Mouse (Mus musculus) limb, embryonic 15.5 days (tissue): ENCODE results near the gene Dnal1. TPM values are rescaled to one million over a fixed set of nuclear protein-coding genes. Genes with fewer than 3 reads are reported as not detected.
"Not testable (repeated sequence)": the region's sequence is repeated elsewhere in the genome, so short reads cannot be mapped to it uniquely, and the experiment has no call there.

Experiments
- ATAC-seq: fragments of 200-750 bp; cut with Nextera tagmentation; 2 replicates; pipeline ENCODE4 v1.8.0; 2017; ENCODE audit warnings: low read depth, moderate TSS enrichment; ENCODE audit not compliant: insufficient number of reproducible peaks, low FRiP score, low TSS enrichment
- H3K27ac ChIP-seq: fragments of 300-500 bp; sonication (generic); 2 replicates; pipeline ENCODE4 v1.5.1; 2015; ENCODE audit warnings: moderate library complexity, mild to moderate bottlenecking, inconsistent platforms
- H3K27me3 ChIP-seq: fragments of 300-500 bp; sonication (generic); 2 replicates; pipeline ENCODE4 v1.6.1; 2015; ENCODE audit warnings: inconsistent platforms
- H3K36me3 ChIP-seq: fragments of 300-500 bp; sonication (generic); 2 replicates; pipeline ENCODE4 v1.6.1; 2015; ENCODE audit warnings: inconsistent platforms
- H3K4me1 ChIP-seq: fragments of 300-500 bp; sonication (generic); 2 replicates; pipeline ENCODE4 v1.6.1; 2015; ENCODE audit warnings: inconsistent platforms
- H3K4me2 ChIP-seq: fragments of 300-500 bp; sonication (generic); 2 replicates; pipeline ENCODE4 v1.6.1; 2015; ENCODE audit warnings: mild to moderate bottlenecking, inconsistent platforms
- H3K4me3 ChIP-seq: fragments of 300-500 bp; sonication (generic); 2 replicates; pipeline ENCODE4 v1.5.1; 2015; ENCODE audit warnings: mild to moderate bottlenecking, inconsistent platforms
- H3K9ac ChIP-seq: fragments of 300-500 bp; sonication (generic); 2 replicates; pipeline ENCODE4 v1.6.1; 2015; ENCODE audit warnings: inconsistent platforms
- H3K9me3 ChIP-seq: fragments of 300-500 bp; sonication (generic); 2 replicates; pipeline ENCODE4 v1.6.1; 2016; ENCODE audit warnings: inconsistent platforms
- WGBS: fragments of 180-500 bp; shearing (Covaris S2); methylation state at CpG from one replicate; pipeline ENCODE4 v1.1.7; 2015; 5-methylcytosine and 5-hydroxymethylcytosine counted together
- polyA plus RNA-seq: library from polyadenylated mRNA; unstranded; fragments of >200 nt; fragmentation: Nextera tagmentation; extraction: Ambion mirVana; gene quantifications from 2 replicates; pipeline ENCODE4 v1.2.1, GENCODE M21; 2015

Gene Dnal1
- 5.9 and 6.3 TPM in 2 replicates for polyA plus RNA-seq

DNA sequence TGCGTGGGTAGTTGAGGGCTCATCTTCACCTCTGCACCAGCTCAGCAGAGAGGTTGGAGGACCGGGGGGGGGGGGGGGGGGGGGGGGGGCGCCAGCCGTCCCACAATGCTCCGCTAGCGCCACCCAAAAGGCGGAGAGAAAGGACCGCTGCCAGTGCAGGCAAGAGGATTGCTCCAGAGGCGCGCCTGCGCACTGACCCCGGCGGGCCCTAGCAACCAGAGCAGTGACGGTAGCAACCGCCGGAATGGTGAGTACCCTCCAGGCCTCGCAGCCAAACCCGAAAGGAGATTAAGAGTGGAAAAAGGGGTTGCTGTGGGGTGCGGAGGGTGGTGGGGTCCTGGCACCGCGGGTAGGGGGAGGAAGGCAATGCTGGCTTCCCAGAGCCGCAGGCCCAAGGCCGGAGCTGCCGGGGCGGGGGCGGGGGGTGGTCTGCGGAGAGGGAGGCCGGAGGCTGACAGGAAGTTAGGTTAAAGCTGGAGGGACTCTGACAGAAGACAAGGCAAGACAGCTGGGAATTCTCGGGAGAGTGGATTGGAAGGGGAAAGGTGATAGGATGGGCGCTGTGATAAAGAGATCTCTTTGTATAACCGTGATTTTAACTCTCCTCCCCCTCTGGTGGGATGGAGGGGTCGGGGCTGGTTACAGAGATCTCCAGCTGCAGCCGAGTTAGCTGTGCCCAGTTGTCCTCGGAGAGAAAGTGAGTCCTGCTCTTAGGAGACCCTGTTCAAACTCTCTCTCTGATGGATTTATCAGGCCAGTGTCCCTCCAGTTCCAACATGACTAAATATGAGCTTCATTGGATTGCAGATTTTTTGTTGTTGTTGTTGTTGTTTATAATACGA lies at the start of gene Dnal1:
Gene Dnal1 (plus strand): TSS at position 214 of the 842 bp plus-strand sequence.
- peak; percentile 93 for ATAC-seq
- H3K4me2 ChIP-seq, result peak within 1 kb of the TSS; percentile 69
- 3% methylated on average over 29 of the region's 35 CpGs for WGBS
- no peaks in the 10 kb centered on the region for H3K27me3 ChIP-seq
- peak within 1 kb of the TSS; percentile 52; the same call in 1 of the 2 replicates for H3K9ac ChIP-seq
- H3K27ac ChIP-seq, result peak within 1 kb of the TSS; percentile 54; the same call in 1 of the 2 replicates
- peaks cover 8% of the 10 kb centered on the region; the same call in 1 of the 2 replicates for H3K4me1 ChIP-seq
- H3K36me3 ChIP-seq, result no peaks in the 10 kb centered on the region
- H3K4me3 ChIP-seq, result peak within 1 kb of the TSS; percentile 81
- H3K9me3 ChIP-seq, result no peaks in the 10 kb centered on the region

DNA sequence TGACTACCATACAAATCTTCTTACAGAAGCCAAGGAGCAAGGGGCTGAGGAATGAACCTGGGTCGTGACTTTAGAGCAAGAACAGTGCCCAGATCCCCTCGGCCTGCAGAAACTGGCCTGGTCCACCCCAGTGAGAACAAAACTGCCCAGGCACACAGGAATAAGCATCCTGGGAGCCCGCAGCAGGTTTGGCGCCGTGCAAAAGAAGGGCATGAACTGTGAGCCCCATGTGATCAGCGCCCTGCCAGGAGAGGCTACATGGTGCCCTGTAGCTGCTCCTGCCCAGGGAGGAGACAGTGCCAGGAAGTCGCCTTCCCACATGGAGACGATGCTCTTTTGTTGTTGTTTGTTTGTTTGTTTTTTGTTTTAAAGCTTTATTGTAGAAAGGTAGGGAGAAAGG lies 49.5 kb upstream of the Dnal1 start:
- no peak overlapping the region for H3K9ac ChIP-seq
- H3K27ac ChIP-seq, result no peak overlapping the region
- peaks cover 25% of the 10 kb centered on the region for H3K27me3 ChIP-seq
- ATAC-seq, result no peak
- no peak overlapping the region for H3K4me2 ChIP-seq
- H3K4me3 ChIP-seq, result no peak overlapping the region
- H3K36me3 ChIP-seq, result no peaks in the 10 kb centered on the region
- H3K4me1 ChIP-seq, result peaks cover under 1% of the 10 kb centered on the region; the same call in 1 of the 2 replicates
- WGBS, result 73% methylated on average over 8 of the region's 8 CpGs
- no peaks in the 10 kb centered on the region for H3K9me3 ChIP-seq

DNA sequence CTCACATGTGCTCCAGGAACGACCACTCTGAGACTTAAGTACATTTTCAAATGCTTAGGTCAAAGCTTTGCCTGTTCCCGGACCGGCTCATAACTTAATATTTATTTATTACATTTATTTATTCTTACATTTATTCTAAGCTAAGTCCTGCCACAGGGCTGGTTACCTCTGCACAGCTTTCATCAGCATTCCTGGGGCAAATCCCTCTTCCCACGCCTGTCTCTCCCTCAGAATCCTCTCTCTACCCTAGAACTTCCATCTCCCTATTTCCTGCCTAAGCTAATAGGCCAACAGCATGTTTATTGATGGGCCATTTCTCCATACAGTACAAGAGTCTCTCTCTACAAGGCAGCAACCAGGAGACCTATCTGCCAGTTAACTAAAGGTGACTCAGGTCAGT lies 46.4 kb upstream of the Dnal1 start:
- H3K9me3 ChIP-seq, result no peaks in the 10 kb centered on the region
- no peak overlapping the region for H3K27ac ChIP-seq
- H3K36me3 ChIP-seq, result no peaks in the 10 kb centered on the region
- 68% methylated on average over 4 of the region's 4 CpGs for WGBS
- H3K4me3 ChIP-seq, result no peak overlapping the region
- peaks cover 34% of the 10 kb centered on the region for H3K27me3 ChIP-seq
- H3K9ac ChIP-seq, result no peak overlapping the region
- peaks cover 3% of the 10 kb centered on the region; the same call in 1 of the 2 replicates for H3K4me1 ChIP-seq
- no peak overlapping the region for H3K4me2 ChIP-seq
- ATAC-seq, result no peak

- 51% methylated on average over 8 of the region's 8 CpGs for WGBS
- no peak overlapping the region for H3K4me2 ChIP-seq
- ATAC-seq, result no peak
- peaks cover 3% of the 10 kb centered on the region; the same call in 1 of the 2 replicates for H3K4me1 ChIP-seq
- peaks cover 34% of the 10 kb centered on the region for H3K27me3 ChIP-seq
- no peaks in the 10 kb centered on the region for H3K9me3 ChIP-seq
- no peak overlapping the region for H3K27ac ChIP-seq
- no peak overlapping the region for H3K4me3 ChIP-seq
- H3K36me3 ChIP-seq, result no peaks in the 10 kb centered on the region
- H3K9ac ChIP-seq, result no peak overlapping the region
These were observed 45.9 kb upstream of the Dnal1 start for GRCm38 (mm10) chr12:84068296-84068695.

- 46% methylated on average over 9 of the region's 9 CpGs for WGBS
- ATAC-seq, result no peak
- Histone ChIP-seq H3K9me3 (no peaks in the 10 kb centered on the region), H3K4me2 (peak within 1 kb of the TSS; percentile 65), H3K4me3 (peak within 1 kb of the TSS; percentile 40), H3K4me1 (peaks cover 3% of the 10 kb centered on the region; the same call in 1 of the 2 replicates), H3K9ac (no peak within 1 kb of the TSS), H3K27me3 (peaks cover 34% of the 10 kb centered on the region), H3K36me3 (no peaks in the 10 kb centered on the region), H3K27ac (no peak within 1 kb of the TSS)
These were observed 45.2 kb upstream of the Dnal1 start, which contains the start of gene Acot5 for GRCm38 (mm10) chr12:84068986-84069385. TSS of gene Acot5 (plus strand) at chr12:84069325.

DNA sequence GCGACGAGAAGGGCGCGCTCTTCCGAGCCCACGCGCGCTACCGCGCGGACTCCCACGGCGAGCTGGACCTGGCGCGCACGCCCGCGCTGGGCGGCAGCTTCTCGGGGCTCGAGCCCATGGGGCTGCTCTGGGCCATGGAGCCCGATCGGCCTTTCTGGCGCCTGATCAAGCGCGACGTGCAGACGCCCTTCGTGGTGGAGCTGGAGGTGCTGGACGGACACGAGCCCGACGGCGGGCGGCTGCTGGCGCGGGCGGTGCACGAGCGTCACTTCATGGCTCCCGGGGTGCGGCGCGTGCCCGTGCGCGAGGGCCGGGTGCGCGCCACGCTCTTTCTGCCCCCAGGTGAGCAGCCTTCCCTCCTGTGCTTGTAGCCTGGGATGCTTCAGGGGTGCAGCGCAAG lies 44.6 kb upstream of the Dnal1 start:
- H3K9ac ChIP-seq, H3K27ac ChIP-seq, ATAC-seq, H3K4me1 ChIP-seq, H3K36me3 ChIP-seq, H3K9me3 ChIP-seq: not testable (repeated sequence)
- Histone ChIP-seq H3K27me3 (peaks cover 34% of the 10 kb centered on the region), H3K4me2 (peak overlapping the region; percentile 65), H3K4me3 (peak overlapping the region; percentile 40)
- WGBS, result 2% methylated on average over 51 of the region's 52 CpGs

- no peak overlapping the region for H3K27ac ChIP-seq
- peaks cover 3% of the 10 kb centered on the region; the same call in 1 of the 2 replicates for H3K4me1 ChIP-seq
- no peaks in the 10 kb centered on the region for H3K36me3 ChIP-seq
- no peak overlapping the region for H3K9ac ChIP-seq
- no peaks in the 10 kb centered on the region for H3K9me3 ChIP-seq
- no peak for ATAC-seq
- peaks cover 31% of the 10 kb centered on the region for H3K27me3 ChIP-seq
- H3K4me3 ChIP-seq, result no peak overlapping the region
- WGBS, result 90% methylated on average over 2 of the region's 2 CpGs
- H3K4me2 ChIP-seq, result no peak overlapping the region
These were observed 42.5 kb upstream of the Dnal1 start for GRCm38 (mm10) chr12:84071696-84072095.

- Histone ChIP-seq H3K4me1 (no peaks in the 10 kb centered on the region), H3K36me3 (no peaks in the 10 kb centered on the region), H3K4me3 (no peak overlapping the region), H3K9me3 (no peaks in the 10 kb centered on the region), H3K9ac (no peak overlapping the region), H3K27me3 (no peaks in the 10 kb centered on the region), H3K27ac (no peak overlapping the region), H3K4me2 (no peak overlapping the region)
- ATAC-seq, result no peak
- 77% methylated on average over 4 of the region's 4 CpGs for WGBS
These were observed 36.7 kb upstream of the Dnal1 start for GRCm38 (mm10) chr12:84077371-84077990.

DNA sequence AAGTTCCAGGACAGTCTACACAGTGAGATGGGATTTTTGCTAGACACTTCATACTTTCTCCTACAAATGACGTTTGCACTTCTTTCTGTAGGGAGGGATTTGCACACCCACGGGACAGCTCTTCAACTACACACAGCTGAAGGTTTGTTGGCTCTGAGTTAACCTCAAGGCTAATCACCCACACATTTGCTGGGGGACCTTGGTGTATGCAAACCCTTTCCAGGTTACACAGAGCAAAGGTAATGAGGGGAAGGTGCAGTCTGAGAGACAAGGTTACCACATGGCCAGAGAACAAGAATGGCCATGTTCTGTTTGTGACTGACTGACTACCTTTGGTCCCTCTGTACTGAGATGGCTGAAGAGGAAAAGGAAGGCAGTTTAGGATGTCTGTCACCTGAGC lies 30.3 kb upstream of the Dnal1 start:
- ATAC-seq, result no peak
- H3K4me1 ChIP-seq, result no peaks in the 10 kb centered on the region
- no peaks in the 10 kb centered on the region for H3K27me3 ChIP-seq
- H3K4me3 ChIP-seq, result no peak overlapping the region
- H3K9ac ChIP-seq, result no peak overlapping the region
- no peak overlapping the region for H3K4me2 ChIP-seq
- no peaks in the 10 kb centered on the region for H3K36me3 ChIP-seq
- H3K9me3 ChIP-seq, result no peaks in the 10 kb centered on the region
- WGBS, result 69% methylated on average over 2 of the region's 2 CpGs
- no peak overlapping the region for H3K27ac ChIP-seq

DNA sequence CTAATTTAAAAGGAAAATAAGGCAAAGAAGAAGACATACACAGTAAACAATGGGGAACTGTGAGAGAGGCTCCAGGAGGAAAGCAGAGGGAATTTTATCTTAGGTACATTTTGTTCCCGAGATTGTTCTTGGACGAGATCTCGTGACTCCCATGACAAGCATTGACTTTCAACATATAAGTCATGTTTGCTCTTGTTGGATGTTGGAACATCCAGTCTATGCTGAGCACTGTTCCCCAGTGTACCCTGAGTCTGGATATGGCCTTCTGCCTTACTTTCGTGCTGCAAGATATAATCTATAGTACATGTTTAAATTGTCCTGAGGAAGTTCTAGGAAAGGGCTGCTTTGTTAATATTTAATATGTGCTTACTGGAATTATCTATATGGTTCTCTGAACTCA lies 29.6 kb upstream of the Dnal1 start:
- Histone ChIP-seq H3K4me2 (no peak overlapping the region), H3K27me3 (no peaks in the 10 kb centered on the region), H3K9me3 (no peaks in the 10 kb centered on the region), H3K4me3 (no peak overlapping the region), H3K27ac (no peak overlapping the region), H3K9ac (no peak overlapping the region), H3K36me3 (no peaks in the 10 kb centered on the region), H3K4me1 (no peaks in the 10 kb centered on the region)
- no peak for ATAC-seq
- WGBS, result 78% methylated on average over 4 of the region's 4 CpGs

DNA sequence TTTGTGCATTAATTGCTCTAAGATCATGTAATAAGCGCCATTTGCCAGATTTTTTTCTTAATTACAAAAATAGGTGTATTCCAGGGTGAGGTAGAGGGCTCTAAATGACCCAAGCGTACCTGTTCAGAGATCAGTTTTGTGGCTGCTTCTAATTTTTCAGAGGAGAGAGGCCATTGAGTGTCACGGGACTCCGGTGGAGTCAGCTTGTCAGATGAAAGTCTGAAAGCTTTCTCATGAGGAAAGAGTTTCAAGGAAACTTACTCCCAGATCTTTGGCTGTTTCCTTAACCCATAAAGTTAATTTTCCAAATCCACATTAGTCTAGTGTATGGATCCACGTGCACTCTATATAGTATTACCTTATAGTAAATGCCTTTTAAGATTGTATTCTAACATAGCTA lies 19.5 kb upstream of the Dnal1 start:
- not testable (repeated sequence) for H3K4me1 ChIP-seq, ATAC-seq, H3K27me3 ChIP-seq, H3K9me3 ChIP-seq, H3K4me3 ChIP-seq, H3K9ac ChIP-seq, H3K4me2 ChIP-seq, H3K36me3 ChIP-seq, H3K27ac ChIP-seq
- WGBS, result 89% methylated on average over 5 of the region's 5 CpGs

GRCm38 (mm10) chr12:84099605-84100004 lies 14.6 kb upstream of the Dnal1 start:
- WGBS, result 96% methylated on average over 2 of the region's 2 CpGs
- Histone ChIP-seq H3K4me3 (no peak overlapping the region), H3K36me3 (no peaks in the 10 kb centered on the region), H3K9ac (no peak overlapping the region), H3K27ac (no peak overlapping the region), H3K4me2 (no peak overlapping the region), H3K9me3 (no peaks in the 10 kb centered on the region), H3K4me1 (no peaks in the 10 kb centered on the region; the same call in 1 of the 2 replicates), H3K27me3 (no peaks in the 10 kb centered on the region)
- ATAC-seq, result no peak
